Mouse (Mus musculus): ENCODE measurements around the gene Nolc1.

DNA sequence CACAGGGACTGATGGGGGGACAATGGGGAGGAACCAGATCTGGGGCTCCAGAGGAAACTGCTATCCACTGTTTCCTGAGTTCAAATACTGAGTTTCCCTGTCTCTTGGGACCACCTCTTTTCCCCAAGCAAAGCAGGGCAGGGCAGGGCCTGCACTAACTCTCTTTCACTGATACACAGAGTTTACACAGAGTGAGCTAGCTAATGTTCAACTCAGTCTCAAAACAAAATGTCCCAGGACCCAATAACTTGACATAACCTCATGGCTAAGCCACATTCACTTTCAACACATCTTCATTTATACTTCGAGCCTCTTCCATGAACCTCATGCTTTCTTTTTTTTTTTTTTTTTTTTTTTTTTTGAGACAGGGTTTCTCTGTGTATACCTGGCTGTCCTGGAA is 46.0 kb upstream of the Nolc1 start:
- TF ChIP-seq GATA1 (IDR thresholded peaks at IDR 0.05; ENCODE audit: low read length) (no peak), TAL1 (IDR thresholded peaks at IDR 0.05; ENCODE audit: low read length) (no peak)

Measured in erythroblast, embryonic 14.5 days (primary cell).